Mouse (Mus musculus) liver, embryonic 14.5 days (tissue): ENCODE results near the gene Zfp239. TPM values are rescaled to one million over a fixed set of nuclear protein-coding genes. Genes with fewer than 3 reads are reported as not detected.

Source experiments
- ATAC-seq: fragments of 200-750 bp; cut with Nextera tagmentation; 2 replicates; pipeline ENCODE4 v1.8.0; 2017; ENCODE audit warnings: moderate number of reproducible peaks, mild to moderate bottlenecking, moderate library complexity; ENCODE audit not compliant: insufficient read depth
- DNase-seq, 3 experiments: peaks; one replicate each; pipeline ENCODE4 v3.0.0-alpha.2; 2012 to 2013; ENCODE audit warnings: low read depth in 3 of 3, low spot score in 3 of 3
- H3K27ac ChIP-seq: fragments of 300-500 bp; sonication (generic); 2 replicates; pipeline ENCODE4 v1.5.1; 2014; ENCODE audit warnings: moderate library complexity, mild to moderate bottlenecking, control low read depth, inconsistent platforms
- H3K27me3 ChIP-seq: fragments of 300-500 bp; sonication (generic); 2 replicates; pipeline ENCODE4 v1.6.1; 2014; ENCODE audit warnings: mild to moderate bottlenecking, low read length, moderate library complexity; ENCODE audit not compliant: control insufficient read depth, insufficient read depth
- H3K36me3 ChIP-seq: fragments of 300-500 bp; sonication (generic); replicated peaks from 2 replicates; pipeline ENCODE4 v1.6.1; 2014; ENCODE audit warnings: low read depth; ENCODE audit not compliant: control insufficient read depth, insufficient read depth
- H3K4me1 ChIP-seq, 2 experiments: fragments of 200-500 bp in 1 of 2; fragments of 300-500 bp in 1 of 2; sonication (generic) in 1 of 2; replicated peaks; 2 replicates each; pipeline ENCODE4 v1.6.1; 2012 to 2014; ENCODE audit warnings: antibody characterized with exemption in 1 of 2, inconsistent platforms in 1 of 2, low read length in 1 of 2; ENCODE audit not compliant: control insufficient read depth in 2 of 2, insufficient read depth in 2 of 2
- H3K4me2 ChIP-seq: fragments of 300-500 bp; sonication (generic); 2 replicates; pipeline ENCODE4 v1.6.1; 2014; ENCODE audit warnings: low read depth, mild to moderate bottlenecking, control low read depth, moderate library complexity
- H3K4me3 ChIP-seq, 2 experiments: fragments of 200-500 bp in 1 of 2; fragments of 300-500 bp in 1 of 2; sonication (generic) in 1 of 2; 2 replicates each; pipeline ENCODE4 v1.5.1; 2012 to 2014; ENCODE audit warnings: low read depth in 2 of 2, low read length in 2 of 2, mild to moderate bottlenecking in 2 of 2, control low read depth in 1 of 2, inconsistent platforms in 1 of 2, moderate library complexity in 1 of 2; ENCODE audit not compliant: insufficient read depth in 1 of 2
- H3K9ac ChIP-seq: fragments of 300-500 bp; sonication (generic); replicated peaks from 2 replicates; pipeline ENCODE4 v1.6.1; 2014; ENCODE audit warnings: mild to moderate bottlenecking, control low read depth, moderate library complexity
- H3K9me3 ChIP-seq: fragments of 300-500 bp; sonication (generic); 2 replicates; pipeline ENCODE4 v1.6.1; 2016; ENCODE audit warnings: low read length, mixed read lengths; ENCODE audit not compliant: control insufficient read depth
- CTCF ChIP-seq: IDR thresholded peaks from 2 replicates; pipeline ENCODE4 v1.5.1; 2016; ENCODE audit warnings: antibody characterized with exemption, low read depth, control low read depth
- EP300 ChIP-seq: IDR thresholded peaks from 2 replicates; pipeline ENCODE4 v1.6.1; 2016; ENCODE audit warnings: antibody characterized with exemption, low read depth
- WGBS: fragments of 180-500 bp; shearing (Covaris S2); extraction: QIAGEN DNeasy Blood & Tissue Kit; methylation state at CpG from one replicate; pipeline ENCODE4 v1.1.7; 2014; ENCODE audit not compliant: insufficient replicate concordance; 5-methylcytosine and 5-hydroxymethylcytosine counted together
- polyA plus RNA-seq, 2 experiments: library from polyadenylated mRNA; depleted of rRNA in 1 of 2; stranded (reverse) in 1 of 2; unstranded in 1 of 2; fragments of >200 nt; fragmentation: Nextera tagmentation in 1 of 2; extraction: Ambion mirVana in 1 of 2; gene quantifications; 2 replicates each; pipeline versions ENCODE4 v1.2.1 to v1.2.3; 2012 to 2014

The Zfp239 gene
- polyA plus RNA-seq (2012; rRNA removed): 1.2 and 2.0 TPM in 2 replicates
- 2.9 and 3.5 TPM in 2 replicates for polyA plus RNA-seq (2014; fragmentation: Nextera tagmentation; extraction: Ambion mirVana)

DNA sequence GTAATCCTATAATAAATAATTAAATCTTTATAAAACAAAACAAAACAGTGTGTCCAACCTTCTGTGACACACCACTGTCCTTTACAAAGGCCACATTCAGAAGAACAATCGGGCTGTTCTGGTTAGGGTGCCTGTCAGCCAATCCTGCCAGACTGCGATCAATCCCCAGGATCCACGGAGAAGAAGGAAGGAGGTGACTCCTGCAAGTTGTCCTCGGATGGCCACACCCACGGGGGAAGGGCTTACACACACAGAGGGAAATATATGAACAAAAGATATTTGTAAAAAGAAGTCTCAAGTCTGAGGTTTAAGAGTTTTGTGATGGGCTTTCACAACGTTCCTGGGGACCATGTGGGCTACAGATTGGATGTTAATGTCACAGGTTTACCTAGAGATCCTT lies at the start of gene Zfp239:
TSS of gene Zfp239 (plus strand) at position 253 of the 400 bp plus-strand sequence.
- peak within 1 kb of the TSS; percentile 77 for H3K27ac ChIP-seq
- H3K4me1 ChIP-seq: peaks cover 0 to 12% of the 10 kb centered on the region in 2 experiments
- WGBS: 39% methylated on average over 6 of the region's 6 CpGs
- no peaks in the 10 kb centered on the region for H3K36me3 ChIP-seq
- no peaks in the 10 kb centered on the region for H3K27me3 ChIP-seq
- peak within 1 kb of the TSS; percentile 72 for H3K4me2 ChIP-seq
- peak within 1 kb of the TSS; percentile 69 to 76 for H3K4me3 ChIP-seq
- peak; percentile 45; the same call in 1 of the 2 replicates for ATAC-seq
- no peak for DNase-seq
- H3K9me3 ChIP-seq: no peaks in the 10 kb centered on the region
- TF ChIP-seq CTCF (no peak), EP300 (no peak)
- H3K9ac ChIP-seq: peak within 1 kb of the TSS; percentile 56

DNA sequence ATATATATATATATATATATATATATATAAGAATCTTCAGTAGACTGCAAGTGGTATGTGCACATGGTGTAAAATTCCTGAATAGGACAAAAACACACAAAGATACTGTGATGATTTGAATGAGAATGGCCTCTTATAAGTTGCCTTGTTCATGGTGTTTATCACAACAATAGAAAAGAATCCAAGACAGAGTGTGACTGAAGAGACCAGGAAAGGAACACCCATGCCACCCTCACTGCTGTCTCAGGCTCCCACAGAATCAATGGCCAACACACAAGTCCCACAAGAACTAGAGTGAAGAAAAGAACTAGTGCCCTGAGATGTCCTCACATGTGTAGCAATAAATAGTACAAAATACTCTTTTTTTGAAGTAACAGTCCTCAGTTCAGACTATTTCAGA lies 47.2 kb upstream of the Zfp239 start:
- Histone ChIP-seq H3K9ac (no peak overlapping the region), H3K27ac (no peak overlapping the region), H3K36me3 (no peaks in the 10 kb centered on the region), H3K9me3 (no peaks in the 10 kb centered on the region), H3K4me1 (no peaks in the 10 kb centered on the region; a peak in 1 of 4 replicates), H3K4me2 (no peak overlapping the region), H3K27me3 (no peaks in the 10 kb centered on the region), H3K4me3 (no peak overlapping the region)
- TF ChIP-seq EP300 (no peak), CTCF (no peak)
- ATAC-seq (no peak), DNase-seq (no peak)

DNA sequence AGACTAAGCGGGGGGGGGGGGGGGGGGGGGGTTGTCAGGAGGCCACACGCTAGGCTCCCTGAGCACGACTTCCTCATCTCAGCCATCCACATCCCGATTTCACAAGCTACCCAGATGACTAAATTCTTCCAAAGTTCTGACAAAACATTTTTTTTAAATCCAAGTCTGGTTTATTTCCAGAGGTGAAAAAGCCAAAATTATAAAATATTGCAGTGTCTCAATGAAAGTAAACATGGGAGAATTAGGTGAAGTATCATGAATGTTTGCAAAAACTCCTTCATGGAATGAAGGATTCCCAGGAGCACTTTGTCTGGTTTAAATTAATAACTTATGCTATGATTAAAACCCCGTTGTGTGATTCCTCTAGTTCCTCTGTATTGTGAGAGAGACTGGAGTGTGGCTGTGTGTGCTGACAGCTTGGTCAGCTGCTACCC lies 44.8 kb upstream of the Zfp239 start:
- Histone ChIP-seq H3K9me3 (no peaks in the 10 kb centered on the region), H3K4me3 (no peak overlapping the region), H3K27ac (no peak overlapping the region), H3K27me3 (no peaks in the 10 kb centered on the region), H3K36me3 (no peaks in the 10 kb centered on the region), H3K9ac (no peak overlapping the region), H3K4me2 (no peak overlapping the region), H3K4me1 (no peaks in the 10 kb centered on the region)
- WGBS: 36% methylated on average over 5 of the region's 5 CpGs
- no peak for TF ChIP-seq EP300
- TF ChIP-seq CTCF: no peak
- DNase-seq (no peak), ATAC-seq (no peak)

DNA sequence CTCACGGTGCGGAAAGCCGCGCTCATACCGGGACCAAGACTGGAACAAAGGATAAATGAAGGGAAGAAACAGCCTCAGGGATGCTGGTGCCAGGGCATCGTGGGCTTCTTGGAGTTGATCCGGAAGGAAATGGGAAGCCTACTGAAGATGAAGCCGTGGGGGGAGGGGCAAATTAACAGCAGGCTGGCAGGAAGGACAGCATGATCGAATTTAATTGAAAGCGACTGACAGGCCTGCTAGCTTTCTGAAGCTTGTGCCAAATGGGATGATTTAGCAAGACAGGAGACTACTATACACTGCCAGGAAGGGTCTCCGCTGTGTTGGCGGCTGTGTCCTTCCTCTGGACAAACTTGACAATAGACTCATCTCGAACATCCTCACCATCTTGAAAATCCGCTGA lies 41.6 kb upstream of the Zfp239 start:
- Histone ChIP-seq H3K36me3 (no peaks in the 10 kb centered on the region), H3K9ac (no peak overlapping the region), H3K27me3 (no peaks in the 10 kb centered on the region), H3K4me2 (no peak overlapping the region), H3K27ac (no peak overlapping the region), H3K9me3 (no peaks in the 10 kb centered on the region), H3K4me1 (no peaks in the 10 kb centered on the region; a peak in 1 of 4 replicates), H3K4me3 (no peak overlapping the region)
- 75% methylated on average over 14 of the region's 14 CpGs for WGBS
- no peak for DNase-seq
- no peak for ATAC-seq
- TF ChIP-seq CTCF (no peak), EP300 (no peak)

DNA sequence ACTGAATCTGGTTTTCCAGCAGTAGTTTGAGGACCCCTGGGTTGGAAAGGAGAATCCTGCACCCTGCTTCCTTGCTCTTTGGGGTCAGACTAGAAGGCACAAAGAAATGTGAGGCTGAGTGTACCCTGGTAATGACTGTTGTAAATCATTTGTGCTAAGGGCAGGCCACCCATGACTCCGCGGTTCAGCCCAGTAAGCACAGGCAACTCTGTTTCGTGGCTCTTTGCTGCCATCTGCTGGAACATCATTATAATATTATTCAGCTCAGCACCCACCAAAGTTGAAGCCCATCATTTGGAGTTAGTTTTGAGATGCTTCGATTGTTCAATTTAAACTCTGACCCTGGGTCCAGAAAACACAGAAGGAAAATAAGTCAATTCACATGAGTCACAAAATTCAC lies 36.5 kb upstream of the Zfp239 start:
- Histone ChIP-seq H3K36me3 (no peaks in the 10 kb centered on the region), H3K27ac (no peak overlapping the region), H3K4me3 (no peak overlapping the region), H3K9ac (no peak overlapping the region), H3K27me3 (no peaks in the 10 kb centered on the region), H3K4me1 (peaks cover 0 to 5% of the 10 kb centered on the region in 2 experiments; a peak in 1 of 4 replicates), H3K9me3 (no peaks in the 10 kb centered on the region), H3K4me2 (no peak overlapping the region)
- DNase-seq (no peak), ATAC-seq (no peak)
- TF ChIP-seq EP300: no peak
- peak; percentile 79 for TF ChIP-seq CTCF
- 13% methylated on average over 4 of the region's 4 CpGs for WGBS
